Mouse (Mus musculus): ENCODE results near the gene Wee1. TPM values are rescaled to one million over a fixed set of nuclear protein-coding genes. Genes with fewer than 3 reads are reported as not detected.
A peak's percentile ranks its signal among the peaks of the same experiment; 100 is the strongest.
"Not testable (repeated sequence)": the region's sequence is repeated elsewhere in the genome, so short reads cannot be mapped to it uniquely, and the experiment has no call there.

Wee1 gene
- polyA plus RNA-seq, 1 experiment from 2014 or later, result 16.2 TPM

- peaks cover 58% of the 10 kb centered on the region for H3K36me3 ChIP-seq (ENCODE audit: poor library complexity, severe bottlenecking)
- no peak overlapping the region for H3K4me2 ChIP-seq
- ATAC-seq, result no peak
- H3K4me1 ChIP-seq, result peaks cover 6% of the 10 kb centered on the region
- no peak overlapping the region for H3K9ac ChIP-seq
- no peak overlapping the region for H3K4me3 ChIP-seq
- H3K9me3 ChIP-seq (replicated peaks), result no peaks in the 10 kb centered on the region
- 87% methylated on average over 2 of the region's 2 CpGs for WGBS
- no peaks in the 10 kb centered on the region for H3K27me3 ChIP-seq
- H3K27ac ChIP-seq, result no peak overlapping the region
Measured at GRCm38 (mm10) chr7:110128566-110128965, 6.7 kb downstream of the Wee1 start.

DNA sequence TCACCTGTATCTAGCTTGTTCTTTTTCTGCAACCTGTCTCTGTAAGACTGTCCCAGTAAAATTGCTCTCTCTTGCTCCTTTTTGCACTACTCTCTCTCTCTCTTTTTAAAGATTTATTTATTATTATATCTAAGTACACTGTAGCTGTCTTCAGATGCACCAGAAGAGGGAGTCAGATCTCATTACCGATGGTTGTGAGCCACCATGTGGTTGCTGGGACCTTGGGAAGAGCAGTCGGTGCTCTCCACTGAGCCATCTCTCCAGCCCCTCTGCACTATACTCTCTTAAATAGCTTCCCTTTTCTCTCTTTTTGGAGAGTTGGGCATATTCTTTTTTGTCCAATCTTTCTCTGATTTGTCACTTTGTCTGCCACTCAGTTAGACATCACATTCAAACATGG is 10.4 kb downstream of the Wee1 start:
- H3K4me3 ChIP-seq; ATAC-seq; H3K4me1 ChIP-seq; H3K27ac ChIP-seq; H3K9me3 ChIP-seq (replicated peaks); H3K4me2 ChIP-seq; H3K27me3 ChIP-seq; H3K9ac ChIP-seq: not testable (repeated sequence)
- peaks cover 84% of the 10 kb centered on the region for H3K36me3 ChIP-seq (ENCODE audit: poor library complexity, severe bottlenecking)
- WGBS, result 84% methylated on average over 2 of the region's 2 CpGs

DNA sequence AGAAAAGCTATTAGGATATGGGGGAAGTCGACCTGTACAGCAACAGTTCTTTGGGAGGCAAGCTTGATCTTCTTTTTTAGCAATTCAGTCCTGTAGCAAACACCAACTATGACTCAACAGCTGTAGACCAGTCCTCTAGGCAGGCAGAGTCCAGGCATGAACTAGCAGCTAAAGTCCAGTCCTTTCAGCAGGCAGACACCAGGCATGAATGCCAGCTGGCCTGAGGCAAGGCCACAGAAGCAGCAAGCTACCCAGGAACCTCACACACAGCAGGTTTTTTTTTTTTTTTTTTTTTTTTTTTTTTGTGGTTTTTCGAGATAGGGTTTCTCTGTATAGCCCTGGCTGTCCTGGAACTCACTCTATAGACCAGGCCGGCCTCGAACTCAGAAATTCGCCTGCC is 12.1 kb downstream of the Wee1 start:
- Histone ChIP-seq H3K4me1 (no peaks in the 10 kb centered on the region), H3K27me3 (no peaks in the 10 kb centered on the region), H3K27ac (no peak overlapping the region), H3K9me3 (replicated peaks) (no peaks in the 10 kb centered on the region), H3K36me3 (ENCODE audit: poor library complexity, severe bottlenecking) (peaks cover 85% of the 10 kb centered on the region), H3K9ac (no peak overlapping the region), H3K4me2 (no peak overlapping the region), H3K4me3 (no peak overlapping the region)
- ATAC-seq, result no peak
- 95% methylated on average over 5 of the region's 5 CpGs for WGBS

DNA sequence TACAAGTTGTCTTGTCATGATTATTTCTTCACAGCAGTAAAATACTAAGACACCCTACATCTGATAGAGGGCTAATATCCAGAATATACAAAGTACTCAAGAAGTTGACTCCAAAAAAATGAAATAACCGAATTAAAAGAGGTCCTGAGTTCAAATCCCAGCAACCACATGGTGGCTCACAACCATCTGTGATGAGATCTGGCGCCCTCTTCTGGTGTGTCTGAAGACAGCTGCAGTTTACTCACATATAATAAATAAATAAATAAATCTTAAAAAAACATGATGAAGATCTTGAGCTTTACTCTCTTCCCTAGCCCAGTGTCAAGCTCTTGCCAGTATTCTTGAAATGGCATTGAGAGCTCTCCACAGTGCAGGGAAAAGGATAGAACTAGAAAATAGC is 16.7 kb downstream of the Wee1 start:
- Histone ChIP-seq H3K27ac (no peak overlapping the region), H3K4me1 (no peaks in the 10 kb centered on the region), H3K4me2 (no peak overlapping the region), H3K27me3 (no peaks in the 10 kb centered on the region), H3K4me3 (no peak overlapping the region), H3K36me3 (ENCODE audit: poor library complexity, severe bottlenecking) (peaks cover 95% of the 10 kb centered on the region), H3K9me3 (replicated peaks) (no peaks in the 10 kb centered on the region), H3K9ac (no peak overlapping the region)
- ATAC-seq, result no peak
- WGBS, result 90% methylated on average over 2 of the region's 2 CpGs

DNA sequence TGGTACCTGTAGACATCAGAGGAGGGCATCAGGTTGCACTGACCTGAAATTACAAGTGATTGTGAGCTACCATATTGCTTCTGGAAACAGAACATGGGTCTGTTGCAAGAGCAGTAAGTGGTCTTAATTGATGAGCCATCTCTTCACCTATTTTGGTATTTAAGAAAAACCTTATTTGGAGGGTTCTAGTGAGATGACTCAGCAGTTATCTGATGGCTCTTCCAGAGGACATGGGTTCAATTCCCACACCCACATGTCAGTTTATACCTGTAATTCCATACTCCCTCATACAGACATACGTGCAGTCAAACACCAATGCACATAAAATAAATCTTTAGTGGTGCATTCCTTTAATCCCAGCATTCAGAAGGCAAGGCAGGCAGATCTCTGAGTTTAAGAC is 22.0 kb downstream of the Wee1 start:
- Histone ChIP-seq H3K36me3 (ENCODE audit: poor library complexity, severe bottlenecking) (peaks cover 64% of the 10 kb centered on the region), H3K9me3 (replicated peaks) (no peaks in the 10 kb centered on the region), H3K9ac (no peak overlapping the region), H3K4me1 (no peaks in the 10 kb centered on the region), H3K27ac (no peak overlapping the region), H3K4me2 (no peak overlapping the region), H3K4me3 (no peak overlapping the region), H3K27me3 (no peaks in the 10 kb centered on the region)
- WGBS, result 94% methylated on average over 1 of the region's 1 CpGs
- ATAC-seq, result no peak

GRCm38 (mm10) chr7:110152891-110153290 is 31.0 kb downstream of the Wee1 start:
- Histone ChIP-seq H3K36me3 (ENCODE audit: poor library complexity, severe bottlenecking) (0 out of 2 replicates have a peak, but pooled peaks cover under 1% of the 10 kb centered on the region), H3K27me3 (no peaks in the 10 kb centered on the region), H3K4me2 (no peak overlapping the region), H3K4me1 (no peaks in the 10 kb centered on the region), H3K9me3 (replicated peaks) (no peaks in the 10 kb centered on the region), H3K4me3 (no peak overlapping the region), H3K9ac (no peak overlapping the region), H3K27ac (no peak overlapping the region)
- no peak for ATAC-seq
- 91% methylated on average over 5 of the region's 5 CpGs for WGBS

DNA sequence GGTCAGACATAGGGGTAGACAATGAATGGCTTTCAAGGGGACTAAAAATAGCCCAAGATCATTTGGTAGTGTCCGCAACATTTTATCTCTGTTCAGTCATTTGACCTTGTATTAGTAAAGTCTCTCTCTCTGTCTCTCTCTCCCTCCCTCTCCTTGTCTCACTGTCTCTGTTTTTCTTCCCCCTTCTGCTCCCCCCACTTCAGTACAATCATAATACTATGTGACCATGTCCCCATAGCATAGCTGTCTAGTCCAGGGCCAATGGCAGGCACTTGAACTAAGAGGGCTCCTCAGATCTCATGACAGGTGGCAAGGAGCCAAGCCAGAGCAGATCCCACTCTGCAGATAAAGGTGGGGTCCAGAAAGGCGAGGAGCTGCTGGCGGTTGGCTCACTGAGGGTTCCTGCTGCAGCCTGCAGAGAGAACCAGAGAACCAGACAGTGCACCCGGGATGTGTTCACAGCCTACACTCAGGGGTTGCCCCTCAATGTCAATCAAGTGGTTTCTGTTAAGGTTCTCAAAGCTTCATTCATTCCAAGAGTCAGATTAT is 34.9 kb downstream of the Wee1 start:
- H3K4me1 ChIP-seq, result no peaks in the 10 kb centered on the region
- no peak overlapping the region for H3K4me3 ChIP-seq
- H3K9me3 ChIP-seq (replicated peaks), result no peaks in the 10 kb centered on the region
- ATAC-seq, result no peak
- no peaks in the 10 kb centered on the region for H3K27me3 ChIP-seq
- no peak overlapping the region for H3K9ac ChIP-seq
- no peak overlapping the region for H3K4me2 ChIP-seq
- 74% methylated on average over 4 of the region's 4 CpGs for WGBS
- H3K27ac ChIP-seq, result no peak overlapping the region
- H3K36me3 ChIP-seq (ENCODE audit: poor library complexity, severe bottlenecking), result no peaks in the 10 kb centered on the region

- no peak for ATAC-seq
- Histone ChIP-seq H3K4me2 (no peak overlapping the region), H3K36me3 (ENCODE audit: poor library complexity, severe bottlenecking) (no peaks in the 10 kb centered on the region), H3K27ac (no peak overlapping the region), H3K4me3 (no peak overlapping the region), H3K9ac (no peak overlapping the region), H3K4me1 (no peaks in the 10 kb centered on the region), H3K9me3 (replicated peaks) (no peaks in the 10 kb centered on the region), H3K27me3 (no peaks in the 10 kb centered on the region)
- 79% methylated on average over 7 of the region's 7 CpGs for WGBS
Measured at GRCm38 (mm10) chr7:110157261-110157910, 35.5 kb downstream of the Wee1 start.

DNA sequence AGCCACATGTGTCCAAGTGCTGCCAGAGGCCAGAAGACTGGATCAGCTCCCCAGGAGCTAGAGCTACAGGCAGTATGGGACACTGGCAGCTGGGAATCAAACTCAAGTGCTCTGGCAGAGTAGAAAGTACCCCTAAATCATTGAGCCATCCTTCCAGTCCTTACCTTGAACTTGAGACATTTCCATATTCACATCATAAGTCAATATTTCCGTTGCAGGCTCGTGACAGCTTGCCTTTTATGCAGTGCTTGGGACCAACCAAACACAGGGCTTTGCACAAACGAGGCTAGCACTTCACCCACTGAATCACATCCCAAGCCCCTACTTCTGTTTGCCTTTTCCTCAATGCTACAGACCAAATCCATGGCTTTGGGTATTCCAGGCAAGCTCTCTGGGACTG is 36.2 kb downstream of the Wee1 start:
- no peaks in the 10 kb centered on the region for H3K9me3 ChIP-seq (replicated peaks)
- no peaks in the 10 kb centered on the region for H3K4me1 ChIP-seq
- H3K9ac ChIP-seq, result no peak overlapping the region
- WGBS, result 71% methylated on average over 3 of the region's 3 CpGs
- ATAC-seq, result no peak
- no peaks in the 10 kb centered on the region for H3K27me3 ChIP-seq
- H3K4me3 ChIP-seq, result no peak overlapping the region
- H3K27ac ChIP-seq, result no peak overlapping the region
- no peak overlapping the region for H3K4me2 ChIP-seq
- H3K36me3 ChIP-seq (ENCODE audit: poor library complexity, severe bottlenecking), result no peaks in the 10 kb centered on the region

- not testable (repeated sequence) for H3K4me1 ChIP-seq; H3K9me3 ChIP-seq (replicated peaks); H3K9ac ChIP-seq; H3K4me3 ChIP-seq; H3K27me3 ChIP-seq; ATAC-seq; H3K36me3 ChIP-seq (ENCODE audit: poor library complexity, severe bottlenecking); H3K4me2 ChIP-seq; H3K27ac ChIP-seq
Measured at GRCm38 (mm10) chr7:110160109-110160508, 38.3 kb downstream of the Wee1 start.

DNA sequence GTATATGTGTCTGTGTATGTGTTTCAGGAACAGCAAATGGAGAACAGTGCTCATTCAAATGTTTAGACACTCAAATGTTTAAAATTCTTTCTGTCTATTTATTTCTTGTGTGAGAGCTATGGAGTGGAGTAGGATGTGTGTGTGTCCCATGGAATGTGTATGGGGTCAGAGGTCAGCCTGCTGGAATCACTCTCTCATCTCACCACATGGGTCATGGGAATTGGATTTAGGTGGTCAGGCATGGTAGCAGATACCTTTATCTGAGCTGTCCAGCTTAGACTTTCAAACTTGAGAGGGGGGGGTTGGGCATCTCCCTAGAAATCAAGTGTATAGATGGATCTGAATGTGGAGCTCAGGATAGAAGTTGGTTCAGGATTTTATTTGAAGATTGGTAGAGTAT is 38.8 kb downstream of the Wee1 start:
- Histone ChIP-seq H3K9me3 (replicated peaks) (no peaks in the 10 kb centered on the region), H3K9ac (no peak overlapping the region), H3K36me3 (ENCODE audit: poor library complexity, severe bottlenecking) (no peaks in the 10 kb centered on the region), H3K4me1 (0 out of 2 replicates have a peak, but pooled peaks cover 3% of the 10 kb centered on the region), H3K27me3 (no peaks in the 10 kb centered on the region), H3K27ac (no peak overlapping the region), H3K4me2 (no peak overlapping the region), H3K4me3 (no peak overlapping the region)
- ATAC-seq, result no peak

- H3K27me3 ChIP-seq, result no peaks in the 10 kb centered on the region
- no peak overlapping the region for H3K4me3 ChIP-seq
- H3K36me3 ChIP-seq (ENCODE audit: poor library complexity, severe bottlenecking), result no peaks in the 10 kb centered on the region
- no peaks in the 10 kb centered on the region for H3K9me3 ChIP-seq (replicated peaks)
- WGBS, result 91% methylated on average over 6 of the region's 6 CpGs
- no peak overlapping the region for H3K4me2 ChIP-seq
- H3K4me1 ChIP-seq, result 0 out of 2 replicates have a peak, but pooled peaks cover 3% of the 10 kb centered on the region
- ATAC-seq, result no peak
- H3K9ac ChIP-seq, result no peak overlapping the region
- no peak overlapping the region for H3K27ac ChIP-seq
Measured at GRCm38 (mm10) chr7:110163024-110163423, 41.2 kb downstream of the Wee1 start.

- H3K9me3 ChIP-seq (replicated peaks), result no peaks in the 10 kb centered on the region
- H3K27ac ChIP-seq, result peak overlapping the region; percentile 83
- peak overlapping the region; percentile 92 for H3K4me2 ChIP-seq
- H3K4me1 ChIP-seq, result 0 out of 2 replicates have a peak, but pooled peaks cover 3% of the 10 kb centered on the region
- peak overlapping the region; percentile 54 for H3K4me3 ChIP-seq
- H3K9ac ChIP-seq, result peak overlapping the region; percentile 72
- H3K27me3 ChIP-seq, result no peaks in the 10 kb centered on the region
- whole genome bisulfite sequencing, result under 1% methylated on average over 24 of the region's 24 CpGs
- ATAC-seq, result peak; percentile 85
- H3K36me3 ChIP-seq (ENCODE audit: poor library complexity, severe bottlenecking), result no peaks in the 10 kb centered on the region
Measured at GRCm38 (mm10) chr7:110164103-110164681, 42.3 kb downstream of the Wee1 start.

Measured in forebrain, embryonic 13.5 days (tissue).